Mouse (Mus musculus) cerebellum, postnatal 10 days (tissue): Measurements from ENCODE around the gene Smok3c.
"Not testable (repeated sequence)": the region's sequence is repeated elsewhere in the genome, so short reads cannot be mapped to it uniquely, and the experiment has no call there.

Source experiments
- DNase-seq, 2 experiments: peaks; one replicate each; pipeline ENCODE4 v3.0.0; 2021; ENCODE audit warnings: mixed read lengths in 2 of 2

Gene Smok3c

DNA sequence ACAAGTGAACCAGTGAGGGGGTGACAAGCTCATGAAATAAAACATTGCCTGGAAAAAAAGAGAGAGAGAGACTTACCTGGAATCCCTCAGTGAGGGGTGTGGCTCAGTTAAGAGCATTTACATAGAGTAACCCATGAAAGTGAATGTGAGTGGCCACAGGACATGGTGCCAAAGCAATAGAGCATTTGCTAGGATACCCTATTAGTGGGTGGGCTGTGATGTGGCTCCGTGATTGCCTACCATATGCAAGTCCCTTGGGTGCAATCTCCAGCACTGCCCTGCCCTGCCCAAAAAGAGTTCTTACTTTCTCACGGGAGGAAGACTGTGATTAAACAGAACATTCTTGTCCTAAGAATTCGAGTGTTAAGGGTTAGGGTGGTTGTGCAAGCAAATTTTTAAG is 54.1 kb downstream of the Smok3c start:
- no peak for DNase-seq

DNA sequence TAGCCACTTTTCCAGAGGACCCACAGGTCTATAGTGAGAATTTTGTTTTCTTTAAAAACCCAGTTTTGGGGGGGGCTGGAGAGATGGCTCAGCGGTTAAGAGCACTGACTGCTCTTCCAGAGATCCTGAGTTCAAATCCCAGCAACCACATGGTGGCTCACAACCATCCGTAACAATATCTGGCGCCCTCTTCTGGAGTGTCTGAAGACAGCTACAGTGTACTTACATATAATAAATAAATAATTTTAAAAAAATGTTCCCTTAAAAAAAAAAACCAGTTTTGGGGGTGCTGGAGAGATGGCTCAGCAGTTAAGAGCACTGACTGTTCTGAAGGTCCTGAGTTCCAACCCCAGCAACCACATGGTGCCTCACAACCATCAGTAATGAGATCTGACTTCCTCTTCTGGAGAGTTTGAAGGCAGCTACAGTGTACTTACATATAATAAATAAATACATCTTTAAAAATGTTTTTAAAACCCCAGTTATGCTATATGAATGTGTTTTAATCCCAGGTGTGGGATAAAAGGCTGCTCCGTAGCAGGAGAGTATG is 56.9 kb downstream of the Smok3c start:
- DNase-seq: not testable (repeated sequence)
